Mouse (Mus musculus) CH12.LX (cell line): ENCODE results near the gene Golga7b. TPM values are rescaled to one million over a fixed set of nuclear protein-coding genes. Genes with fewer than 3 reads are reported as not detected.

ENCODE experiments used
- DNase-seq: peaks from one replicate; pipeline ENCODE4 v3.0.0-alpha.2; 2013; ENCODE audit errors: extremely low read depth
- H3K27ac ChIP-seq: 2 replicates; pipeline ENCODE4 v1.5.1; 2012; ENCODE audit warnings: low read depth, mild to moderate bottlenecking, control low read depth, moderate library complexity; ENCODE audit not compliant: insufficient read depth
- H3K27me3 ChIP-seq: replicated peaks from 2 replicates; pipeline ENCODE3; 2012; ENCODE audit warnings: inconsistent platforms
- H3K36me3 ChIP-seq, 2 experiments: replicated peaks in 1 of 2; 2 replicates each; pipeline versions ENCODE3 to v1.6.1; 2012; ENCODE audit warnings: inconsistent platforms in 1 of 2, low read length in 1 of 2, mild to moderate bottlenecking in 1 of 2, mixed read lengths in 1 of 2, moderate library complexity in 1 of 2; ENCODE audit not compliant: control insufficient read depth in 1 of 2, insufficient read depth in 1 of 2
- H3K4me1 ChIP-seq, 2 experiments: 2 replicates each; pipeline ENCODE4 v1.6.1; 2012; ENCODE audit warnings: inconsistent platforms in 1 of 2, moderate library complexity in 1 of 2; ENCODE audit not compliant: insufficient read depth in 2 of 2, control insufficient read depth in 1 of 2
- H3K4me2 ChIP-seq: 2 replicates; pipeline ENCODE4 v1.6.1; 2012; ENCODE audit warnings: low read depth, mild to moderate bottlenecking, control low read depth; ENCODE audit not compliant: poor library complexity, insufficient read depth, severe bottlenecking
- H3K4me3 ChIP-seq, 3 experiments: fragments of 150-350 bp in 1 of 3; sonication (generic) in 1 of 3; replicated peaks in 1 of 3; 2 replicates each; pipeline versions ENCODE3 to v1.5.1; 2011 to 2012; ENCODE audit warnings: low read depth in 2 of 3, low read length in 2 of 3, mild to moderate bottlenecking in 2 of 3, moderate library complexity in 2 of 3, control low read depth in 1 of 3, improper control_type of control experiment in 1 of 3, inconsistent platforms in 1 of 3, mixed read lengths in 1 of 3; ENCODE audit not compliant: poor library complexity in 1 of 3
- H3K79me2 ChIP-seq: replicated peaks from 2 replicates; pipeline ENCODE4 v1.6.1; 2012; ENCODE audit warnings: mild to moderate bottlenecking, moderate library complexity; ENCODE audit not compliant: control insufficient read depth, poor library complexity, insufficient read depth, severe bottlenecking; ENCODE audit errors: extremely low read depth
- H3K9ac ChIP-seq: 2 replicates; pipeline ENCODE4 v1.6.1; 2012; ENCODE audit warnings: low read depth, mild to moderate bottlenecking, control low read depth, moderate library complexity; ENCODE audit not compliant: insufficient read depth
- H3K9me3 ChIP-seq: replicated peaks from 2 replicates; pipeline ENCODE3; 2012; ENCODE audit warnings: low read length, inconsistent platforms, mixed read lengths
- E2F4 ChIP-seq: IDR thresholded peaks from 2 replicates; pipeline ENCODE4 v1.6.1; 2011; ENCODE audit warnings: low read depth, low read length, improper control_type of control experiment; ENCODE audit not compliant: insufficient replicate concordance
- ELF1 ChIP-seq: IDR thresholded peaks from 2 replicates; pipeline ENCODE4 v1.6.1; 2014; ENCODE audit warnings: low read depth, mild to moderate bottlenecking, inconsistent platforms, low read length, improper control_type of control experiment
- ETS1 ChIP-seq: conservative IDR thresholded peaks from 2 replicates; pipeline ENCODE4 v1.6.1; 2012; ENCODE audit warnings: low read depth, mild to moderate bottlenecking, inconsistent platforms, low read length, improper control_type of control experiment, moderate library complexity
- IRF4 ChIP-seq: IDR thresholded peaks from 2 replicates; pipeline ENCODE4 v1.6.1; 2014; ENCODE audit warnings: low read depth, mild to moderate bottlenecking, inconsistent platforms, low read length, improper control_type of control experiment
- KAT2A ChIP-seq: IDR thresholded peaks from 2 replicates; pipeline ENCODE4 v1.6.1; 2012; ENCODE audit warnings: low read length, improper control_type of control experiment, inconsistent platforms; ENCODE audit not compliant: insufficient replicate concordance
- MAFK ChIP-seq: IDR thresholded peaks from 2 replicates; pipeline ENCODE4 v1.6.1; 2011; ENCODE audit warnings: low read length, improper control_type of control experiment; ENCODE audit not compliant: insufficient replicate concordance
- MAX ChIP-seq: IDR thresholded peaks from 2 replicates; pipeline ENCODE4 v1.6.1; 2011; ENCODE audit warnings: low read length, improper control_type of control experiment
- MAZ ChIP-seq: IDR thresholded peaks from 2 replicates; pipeline ENCODE4 v1.6.1; 2012; ENCODE audit warnings: low read depth, mild to moderate bottlenecking, inconsistent platforms, low read length, improper control_type of control experiment, moderate library complexity
- MXI1 ChIP-seq: IDR thresholded peaks from 2 replicates; pipeline ENCODE4 v1.6.1; 2011; ENCODE audit warnings: mild to moderate bottlenecking, low read depth, low read length, improper control_type of control experiment
- MYC ChIP-seq: IDR thresholded peaks from 2 replicates; pipeline ENCODE4 v1.6.1; 2011; ENCODE audit warnings: low read depth, mild to moderate bottlenecking, improper control_type of control experiment, low read length
- POLR2AphosphoS2 ChIP-seq: IDR thresholded peaks from 2 replicates; pipeline ENCODE4 v1.6.1; 2011; ENCODE audit warnings: low read depth, low read length, improper control_type of control experiment
- RAD21 ChIP-seq: IDR thresholded peaks from 2 replicates; pipeline ENCODE4 v1.6.1; 2011; ENCODE audit warnings: low read depth, mild to moderate bottlenecking, low read length, improper control_type of control experiment, moderate library complexity
- RCOR1 ChIP-seq: conservative IDR thresholded peaks from 2 replicates; pipeline ENCODE4 v1.6.1; 2012; ENCODE audit warnings: low read depth, mild to moderate bottlenecking, inconsistent platforms, low read length, improper control_type of control experiment
- SMC3 ChIP-seq: IDR thresholded peaks from 2 replicates; pipeline ENCODE4 v1.6.1; 2011; ENCODE audit warnings: low read depth, low read length, improper control_type of control experiment
- TBP ChIP-seq: conservative IDR thresholded peaks from 2 replicates; pipeline ENCODE4 v1.6.1; 2011; ENCODE audit warnings: low read depth, low read length, improper control_type of control experiment
- UBTF ChIP-seq: IDR thresholded peaks from 2 replicates; pipeline ENCODE4 v1.6.1; 2012; ENCODE audit warnings: low read depth, mild to moderate bottlenecking, inconsistent platforms, low read length, improper control_type of control experiment, moderate library complexity
- ZC3H11A ChIP-seq: IDR thresholded peaks from 2 replicates; pipeline ENCODE4 v1.6.1; 2012; ENCODE audit warnings: low read depth, mild to moderate bottlenecking, inconsistent platforms, low read length, improper control_type of control experiment
- dilution Hi-C: fragments of 300-500 bp; cut with MboI; formaldehyde crosslinking; loops from 2 replicates; pipeline ENCODE4 v1.14.3; 2020; ENCODE audit warnings: low sequenced_read_pairs; ENCODE audit not compliant: extremely low pct_unique_long_range_greater_than_20kb, extremely low pct_ligation_motif_present
- in situ Hi-C: fragments of 300-500 bp; cut with MboI; formaldehyde crosslinking; loops from 3 replicates; pipeline ENCODE4 v1.14.3; 2019; ENCODE audit warnings: low sequenced_read_pairs, low pct_ligation_motif_present, low pct_unique_long_range_greater_than_20kb, mixed read lengths
- polyA plus RNA-seq: library from polyadenylated mRNA; unstranded; fragments of >175 nt; gene quantifications from 2 replicates; pipeline ENCODE4 v1.2.1, GENCODE M21; 2012; ENCODE audit warnings: low read depth; ENCODE audit not compliant: insufficient read length
- total RNA-seq, 2 experiments: library from RNA; depleted of rRNA; stranded (reverse); fragments of 300-350 nt in 1 of 2; fragments of >200 nt in 1 of 2; gene quantifications; 2 replicates each; pipeline ENCODE4 v1.2.3; 2012 to 2014

The Golga7b gene
- total and polyA plus RNA-seq, 3 experiments, result 0.07 to 0.19 (median 0.08) TPM

DNA sequence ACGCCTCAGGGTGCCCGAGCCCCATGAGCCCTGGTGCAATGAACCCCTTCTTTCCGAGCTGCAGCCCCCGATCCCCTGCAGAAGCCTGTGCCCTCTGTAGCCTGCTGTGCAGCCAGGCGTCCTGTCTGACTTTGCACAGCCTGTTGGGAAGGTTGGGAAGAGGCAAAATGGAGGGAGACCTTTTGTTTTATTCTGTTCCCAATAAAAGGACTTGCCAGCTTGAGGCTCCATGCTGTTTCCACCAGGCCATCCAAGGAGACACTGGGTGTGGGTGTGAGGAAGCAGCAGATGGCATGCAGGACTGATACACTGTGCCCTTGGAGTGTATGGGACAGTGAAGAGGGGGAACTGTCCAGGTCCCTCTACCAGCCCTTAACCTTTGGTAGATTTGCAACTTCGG is 22.7 kb downstream of the Golga7b start:
- Histone ChIP-seq H3K4me1 (peaks cover 15 to 51% of the 10 kb centered on the region in 2 experiments), H3K36me3 (no peaks in the 10 kb centered on the region), H3K79me2 (no peaks in the 10 kb centered on the region), H3K9ac (no peak overlapping the region), H3K27ac (no peak overlapping the region), H3K4me2 (no peak overlapping the region), H3K9me3 (no peaks in the 10 kb centered on the region), H3K27me3 (peaks cover 3% of the 10 kb centered on the region), H3K4me3 (no peak overlapping the region)
- no peak for DNase-seq
- TF ChIP-seq RAD21, result no peak
- no peak for TF ChIP-seq MXI1
- no peak for TF ChIP-seq UBTF
- no peak for TF ChIP-seq RCOR1
- TF ChIP-seq IRF4, result no peak
- TF ChIP-seq POLR2AphosphoS2, result no peak
- TF ChIP-seq ELF1, result no peak
- no peak for TF ChIP-seq TBP
- in situ Hi-C loops (loop anchor here (5.0 kb wide), 1 partner anchor 53 kb away; no protein-coding TSS in a partner anchor), dilution Hi-C loops (no loop called here)

- H3K4me2 ChIP-seq, result no peak overlapping the region
- in situ Hi-C loops (loop anchor here (5.0 kb wide), 1 partner anchor 54 kb away; no protein-coding TSS in a partner anchor), dilution Hi-C loops (no loop called here)
- no peak overlapping the region for H3K27ac ChIP-seq
- no peaks in the 10 kb centered on the region for H3K79me2 ChIP-seq
- no peak overlapping the region for H3K9ac ChIP-seq
- H3K36me3 ChIP-seq, result no peaks in the 10 kb centered on the region
- TF ChIP-seq MAFK (no peak), KAT2A (no peak), ZC3H11A (no peak), MAZ (no peak), E2F4 (no peak), UBTF (no peak), ELF1 (no peak), MAX (no peak), ETS1 (no peak), MYC (no peak), SMC3 (no peak)
- TF ChIP-seq, all 38 proteins: peak for 0
- peak; percentile 52 for DNase-seq
- Histone ChIP-seq H3K27me3 (peaks cover 10% of the 10 kb centered on the region), H3K4me3 (no peak overlapping the region), H3K4me1 (peaks cover 7 to 46% of the 10 kb centered on the region in 2 experiments; a peak in 3 of 4 replicates), H3K9me3 (no peaks in the 10 kb centered on the region)
Observed at GRCm38 (mm10) chr19:42271182-42271581, 23.8 kb downstream of the Golga7b start.
